Mouse (Mus musculus) midbrain, postnatal 0 days (tissue): ENCODE measurements around the gene Irf4. TPM values are rescaled to one million over a fixed set of nuclear protein-coding genes. Genes with fewer than 3 reads are reported as not detected.

Experiments
- ATAC-seq: fragments of 200-750 bp; cut with Nextera tagmentation; 2 replicates; pipeline ENCODE4 v1.8.0; 2017; ENCODE audit warnings: moderate number of reproducible peaks, mild to moderate bottlenecking, moderate TSS enrichment, moderate library complexity; ENCODE audit not compliant: low FRiP score
- DNase-seq: peaks from one replicate; pipeline ENCODE4 v3.0.0-alpha.2; 2015; ENCODE audit warnings: low spot score
- H3K27ac ChIP-seq: fragments of 300-500 bp; sonication (generic); 2 replicates; pipeline ENCODE4 v1.5.1; 2014; ENCODE audit warnings: low read depth, mild to moderate bottlenecking, low read length, mixed read lengths
- H3K27me3 ChIP-seq: fragments of 300-500 bp; sonication (generic); 2 replicates; pipeline ENCODE4 v1.6.1; 2014; ENCODE audit warnings: low read length, control low read depth, mixed read lengths; ENCODE audit not compliant: insufficient read depth
- H3K36me3 ChIP-seq: fragments of 300-500 bp; sonication (generic); 2 replicates; pipeline ENCODE4 v1.6.1; 2014; ENCODE audit warnings: low read length, control low read depth, mixed read lengths; ENCODE audit not compliant: insufficient read depth
- H3K4me1 ChIP-seq: fragments of 300-500 bp; sonication (generic); 2 replicates; pipeline ENCODE4 v1.6.1; 2014; ENCODE audit warnings: mild to moderate bottlenecking, control low read depth, antibody characterized with exemption, low read length, mixed read lengths; ENCODE audit not compliant: insufficient read depth
- H3K4me2 ChIP-seq: fragments of 300-500 bp; sonication (generic); 2 replicates; pipeline ENCODE4 v1.6.1; 2014; ENCODE audit warnings: low read depth, mild to moderate bottlenecking, low read length, mixed read lengths; ENCODE audit not compliant: poor library complexity, severe bottlenecking
- H3K4me3 ChIP-seq: fragments of 300-500 bp; sonication (generic); 2 replicates; pipeline ENCODE4 v1.5.1; 2014; ENCODE audit warnings: low read depth, mild to moderate bottlenecking, low read length, moderate library complexity
- H3K9ac ChIP-seq: fragments of 300-500 bp; sonication (generic); replicated peaks from 2 replicates; pipeline ENCODE4 v1.6.1; 2014; ENCODE audit warnings: mild to moderate bottlenecking, low read length, moderate library complexity, mixed read lengths; ENCODE audit not compliant: poor library complexity, severe bottlenecking
- H3K9me3 ChIP-seq: fragments of 300-500 bp; sonication (generic); 2 replicates; pipeline ENCODE4 v1.6.1; 2016; ENCODE audit warnings: low read length, control low read depth
- CTCF ChIP-seq: IDR thresholded peaks from 2 replicates; pipeline ENCODE4 v1.5.1; 2016; ENCODE audit warnings: antibody characterized with exemption, mild to moderate bottlenecking
- whole genome bisulfite sequencing: fragments of 180-500 bp; shearing (Covaris S2); extraction: QIAGEN DNeasy Blood & Tissue Kit; methylation state at CpG from one replicate; pipeline ENCODE4 v1.1.7; 2014; 5-methylcytosine and 5-hydroxymethylcytosine counted together
- polyA plus RNA-seq: library from polyadenylated mRNA; unstranded; fragments of >200 nt; fragmentation: Nextera tagmentation; extraction: Ambion mirVana; gene quantifications from 2 replicates; pipeline ENCODE4 v1.2.1, GENCODE M21; 2015
- total RNA-seq: library from RNA; depleted of rRNA; stranded (reverse); fragments of >200 nt; gene quantifications from 2 replicates; pipeline ENCODE4 v1.2.3, GENCODE M21; 2014

The Irf4 gene
- total and polyA plus RNA-seq, 2 experiments from 2014 or later, result 0.02 to 0.44 TPM

DNA sequence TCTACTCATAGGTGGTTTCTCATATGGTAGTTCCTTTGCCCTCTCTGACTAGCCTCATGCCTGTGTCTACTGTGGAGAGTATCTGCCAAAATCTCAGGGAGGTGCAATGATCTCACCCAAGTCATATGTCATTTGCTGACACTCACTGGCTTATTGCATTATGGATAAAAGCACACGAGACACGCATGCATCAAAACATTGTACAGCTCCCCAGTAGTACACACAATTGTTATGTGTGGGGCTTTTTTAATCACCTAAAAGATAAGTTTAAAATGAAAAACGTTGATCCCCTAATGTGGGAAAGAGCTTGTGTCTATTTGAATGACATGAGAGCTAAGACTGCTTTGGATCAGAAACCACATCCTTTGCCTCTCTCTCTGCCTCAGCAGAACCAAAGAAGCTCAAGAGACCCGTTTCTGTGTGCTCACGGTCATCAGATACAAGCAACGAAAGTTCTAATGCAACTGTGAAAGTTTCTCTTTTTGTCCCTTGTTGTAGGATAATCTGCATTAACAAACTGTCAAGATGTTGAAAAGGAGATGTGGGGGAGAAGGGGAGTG, 6.5 kb upstream of the Irf4 start:
- no peak overlapping the region for H3K4me2 ChIP-seq
- H3K4me3 ChIP-seq, result no peak overlapping the region
- no peak for TF ChIP-seq CTCF
- no peak overlapping the region for H3K27ac ChIP-seq
- no peaks in the 10 kb centered on the region for H3K4me1 ChIP-seq
- WGBS, result 72% methylated on average over 6 of the region's 6 CpGs
- H3K9me3 ChIP-seq, result no peaks in the 10 kb centered on the region
- H3K36me3 ChIP-seq, result no peaks in the 10 kb centered on the region
- ATAC-seq, result no peak
- H3K27me3 ChIP-seq, result no peaks in the 10 kb centered on the region
- no peak overlapping the region for H3K9ac ChIP-seq
- no peak for DNase-seq

DNA sequence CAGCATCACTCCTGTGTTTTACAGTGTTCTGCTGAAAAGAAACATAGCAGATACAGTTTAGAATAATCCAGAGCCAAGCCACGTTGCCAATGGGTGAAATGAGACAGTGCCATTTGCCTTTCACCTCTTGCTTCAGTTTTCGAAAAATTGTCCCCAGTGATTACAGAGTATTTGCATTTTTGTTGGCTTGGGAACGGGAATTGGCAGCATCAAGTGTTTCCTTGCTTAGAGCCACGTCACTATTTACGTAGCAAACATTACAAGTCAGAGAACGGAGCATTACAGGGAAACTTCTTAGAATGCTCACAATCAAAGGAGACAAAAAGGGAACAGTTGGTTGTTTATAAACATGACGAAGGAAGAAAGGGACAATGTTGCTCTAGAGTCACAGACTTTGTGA, 3.9 kb upstream of the Irf4 start:
- H3K27ac ChIP-seq, result no peak overlapping the region
- DNase-seq (no peak), ATAC-seq (no peak)
- H3K36me3 ChIP-seq, result no peaks in the 10 kb centered on the region
- TF ChIP-seq CTCF, result no peak
- H3K27me3 ChIP-seq, result peaks cover 14% of the 10 kb centered on the region
- peaks cover 10% of the 10 kb centered on the region; the same call in 1 of the 2 replicates for H3K4me1 ChIP-seq
- no peaks in the 10 kb centered on the region for H3K9me3 ChIP-seq
- no peak overlapping the region for H3K4me2 ChIP-seq
- no peak overlapping the region for H3K9ac ChIP-seq
- 78% methylated on average over 7 of the region's 7 CpGs for WGBS
- no peak overlapping the region for H3K4me3 ChIP-seq

- 79% methylated on average over 5 of the region's 5 CpGs for WGBS
- Histone ChIP-seq H3K4me2 (no peak overlapping the region), H3K9ac (no peak overlapping the region), H3K27me3 (peaks cover 34% of the 10 kb centered on the region), H3K9me3 (no peaks in the 10 kb centered on the region), H3K36me3 (no peaks in the 10 kb centered on the region), H3K4me3 (no peak overlapping the region), H3K4me1 (peaks cover 14% of the 10 kb centered on the region; the same call in 1 of the 2 replicates), H3K27ac (no peak overlapping the region)
- TF ChIP-seq CTCF, result no peak
- ATAC-seq, result no peak
- no peak for DNase-seq
Observed at GRCm38 (mm10) chr13:30747068-30747467, 2.0 kb upstream of the Irf4 start.

- DNase-seq (no peak), ATAC-seq (no peak)
- Histone ChIP-seq H3K36me3 (no peaks in the 10 kb centered on the region), H3K9me3 (no peaks in the 10 kb centered on the region), H3K9ac (no peak overlapping the region), H3K4me1 (peaks cover 14% of the 10 kb centered on the region; the same call in 1 of the 2 replicates), H3K4me3 (no peak overlapping the region), H3K27me3 (peaks cover 38% of the 10 kb centered on the region), H3K27ac (no peak overlapping the region), H3K4me2 (no peak overlapping the region)
- no peak for TF ChIP-seq CTCF
- 76% methylated on average over 11 of the region's 11 CpGs for WGBS
Observed at GRCm38 (mm10) chr13:30747504-30747903, 1.5 kb upstream of the Irf4 start.

DNA sequence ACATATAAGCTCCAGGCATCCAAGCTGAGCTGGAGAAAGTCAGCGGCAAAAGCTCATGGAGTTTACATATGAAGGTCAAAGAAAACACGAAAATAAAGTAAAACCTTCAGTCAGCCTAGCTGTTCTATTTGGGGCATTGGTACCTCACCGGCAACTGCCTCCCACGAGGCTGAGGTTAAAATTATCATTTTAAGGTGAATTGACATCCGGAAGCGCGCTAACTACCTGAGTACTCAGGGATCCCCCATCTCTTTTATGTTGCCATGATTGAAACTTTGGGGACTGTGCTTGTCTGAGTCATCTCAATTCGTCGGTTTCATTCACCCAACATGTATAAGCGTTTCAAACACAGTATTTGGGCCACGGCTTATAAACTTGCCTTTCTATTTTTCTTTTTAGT, 705 bp upstream of the Irf4 start:
- no peak overlapping the region for H3K9ac ChIP-seq
- peaks cover 14% of the 10 kb centered on the region; the same call in 1 of the 2 replicates for H3K4me1 ChIP-seq
- H3K4me3 ChIP-seq, result no peak overlapping the region
- WGBS, result 57% methylated on average over 11 of the region's 11 CpGs
- no peak overlapping the region for H3K27ac ChIP-seq
- no peak for ATAC-seq
- H3K4me2 ChIP-seq, result no peak overlapping the region
- H3K27me3 ChIP-seq, result peaks cover 41% of the 10 kb centered on the region
- H3K36me3 ChIP-seq, result no peaks in the 10 kb centered on the region
- TF ChIP-seq CTCF, result no peak
- no peak for DNase-seq
- no peaks in the 10 kb centered on the region for H3K9me3 ChIP-seq

DNA sequence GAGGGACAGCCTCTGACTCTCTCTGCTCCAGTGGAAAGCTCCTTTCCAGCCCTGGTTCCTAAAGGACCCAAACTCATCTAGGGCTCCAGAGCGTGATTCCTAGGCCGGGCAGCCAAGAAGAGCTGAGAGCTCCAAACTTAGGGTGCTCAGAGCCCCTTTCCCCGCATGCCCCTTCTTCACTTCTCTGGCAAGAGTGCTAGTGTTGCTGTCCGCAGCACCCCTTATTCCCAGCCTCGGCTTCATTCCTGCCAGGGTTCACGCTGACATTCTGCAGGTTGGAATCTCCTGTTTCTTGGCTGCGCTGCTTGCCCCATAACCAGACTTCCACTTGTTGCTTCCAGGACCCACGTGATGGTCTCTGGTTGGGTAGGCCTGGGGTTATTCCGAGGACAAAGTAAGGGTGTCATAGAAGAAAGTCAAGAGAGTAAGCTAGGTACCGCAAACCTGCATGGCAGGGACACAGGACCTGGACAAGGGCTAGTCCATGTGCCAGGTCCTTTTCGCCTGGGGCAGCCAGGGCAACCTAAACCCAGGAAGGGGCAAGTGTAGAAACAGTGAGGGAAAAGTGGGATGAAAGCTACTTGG, 623 bp downstream of the Irf4 start:
- peak overlapping the region; percentile 81 for H3K4me2 ChIP-seq
- H3K36me3 ChIP-seq, result no peaks in the 10 kb centered on the region
- WGBS, result 3% methylated on average over 11 of the region's 11 CpGs
- DNase-seq (no peak), ATAC-seq (0 out of 2 replicates have a peak, but pooled peaks have one; percentile 24)
- H3K27me3 ChIP-seq, result peaks cover 41% of the 10 kb centered on the region
- H3K9ac ChIP-seq, result no peak overlapping the region
- no peaks in the 10 kb centered on the region for H3K9me3 ChIP-seq
- no peak for TF ChIP-seq CTCF
- H3K27ac ChIP-seq, result no peak overlapping the region
- peak overlapping the region; percentile 38 for H3K4me3 ChIP-seq
- H3K4me1 ChIP-seq, result peaks cover 14% of the 10 kb centered on the region; the same call in 1 of the 2 replicates
